Mouse (Mus musculus) adrenal gland, postnatal 14 days (tissue): ENCODE data around the gene Vapb. TPM values are rescaled to one million over a fixed set of nuclear protein-coding genes. Genes with fewer than 3 reads are reported as not detected.

ENCODE experiments used
- DNase-seq: peaks from one replicate; pipeline ENCODE4 v3.0.0; 2021; ENCODE audit warnings: mixed read lengths
- total RNA-seq: library from RNA; stranded (reverse); gene quantifications from 2 replicates; pipeline ENCODE4 v1.2.3, GENCODE M21; 2021

Gene Vapb
- total RNA-seq, 1 experiment from 2014 or later, result 134 TPM

GRCm38 (mm10) chr2:173734426-173734825 is 2.9 kb upstream of the Vapb start:
- no peak for DNase-seq

- DNase-seq, result no peak
These were observed 921 bp downstream of the Vapb start for GRCm38 (mm10) chr2:173738232-173738631.

- DNase-seq, result no peak
These were observed 1.8 kb downstream of the Vapb start for GRCm38 (mm10) chr2:173739107-173739506.

GRCm38 (mm10) chr2:173742090-173742489 is 4.8 kb downstream of the Vapb start:
- no peak for DNase-seq

- DNase-seq, result peak; percentile 69
These were observed 5.4 kb downstream of the Vapb start for GRCm38 (mm10) chr2:173742744-173743143.

GRCm38 (mm10) chr2:173744070-173744815 is 6.9 kb downstream of the Vapb start:
- DNase-seq, result no peak

- DNase-seq, result no peak
These were observed 11.8 kb downstream of the Vapb start for GRCm38 (mm10) chr2:173748961-173749659.

- DNase-seq, result no peak
These were observed 18.3 kb downstream of the Vapb start for GRCm38 (mm10) chr2:173755433-173756144.

- no peak for DNase-seq
These were observed 20.4 kb downstream of the Vapb start for GRCm38 (mm10) chr2:173757624-173758155.

- DNase-seq, result no peak
These were observed 23.3 kb downstream of the Vapb start for GRCm38 (mm10) chr2:173760607-173761006.

GRCm38 (mm10) chr2:173764629-173765028 is 27.3 kb downstream of the Vapb start:
- no peak for DNase-seq

GRCm38 (mm10) chr2:173767959-173768595 is 30.8 kb downstream of the Vapb start:
- no peak for DNase-seq

- no peak for DNase-seq
These were observed 31.9 kb downstream of the Vapb start for GRCm38 (mm10) chr2:173769183-173769582.

- no peak for DNase-seq
These were observed 33.3 kb downstream of the Vapb start for GRCm38 (mm10) chr2:173770620-173771019.

GRCm38 (mm10) chr2:173771706-173772105 is 34.4 kb downstream of the Vapb start:
- no peak for DNase-seq

- no peak for DNase-seq
These were observed 38.2 kb downstream of the Vapb start for GRCm38 (mm10) chr2:173775556-173775955.

GRCm38 (mm10) chr2:173776108-173776507 is 38.8 kb downstream of the Vapb start:
- no peak for DNase-seq

- no peak for DNase-seq
These were observed 43.6 kb downstream of the Vapb start for GRCm38 (mm10) chr2:173780931-173781330.

GRCm38 (mm10) chr2:173784366-173784765 is 47.1 kb downstream of the Vapb start:
- DNase-seq, result no peak

- no peak for DNase-seq
These were observed 47.6 kb downstream of the Vapb start for GRCm38 (mm10) chr2:173784884-173785283.

GRCm38 (mm10) chr2:173789945-173790804 is 52.9 kb downstream of the Vapb start:
- DNase-seq, result peak; percentile 92
